Mouse (Mus musculus) stomach, embryonic 16.5 days (tissue): ENCODE data around the gene Ppp1r9b. TPM values are rescaled to one million over a fixed set of nuclear protein-coding genes. Genes with fewer than 3 reads are reported as not detected.

ENCODE experiments used
- ATAC-seq: fragments of 200-750 bp; cut with Nextera tagmentation; 2 replicates; pipeline ENCODE4 v1.8.0; 2017; ENCODE audit warnings: moderate number of reproducible peaks, moderate TSS enrichment; ENCODE audit not compliant: insufficient read depth, low FRiP score
- H3K27ac ChIP-seq: fragments of 300-500 bp; sonication (generic); 2 replicates; pipeline ENCODE4 v1.5.1; 2014; ENCODE audit warnings: low read length
- H3K27me3 ChIP-seq: fragments of 300-500 bp; sonication (generic); 2 replicates; pipeline ENCODE4 v1.6.1; 2014; ENCODE audit warnings: low read length, control low read depth, mixed read lengths; ENCODE audit not compliant: control insufficient read depth, insufficient read depth
- H3K36me3 ChIP-seq: fragments of 300-500 bp; sonication (generic); 2 replicates; pipeline ENCODE4 v1.6.1; 2014; ENCODE audit warnings: low read length; ENCODE audit not compliant: control insufficient read depth, insufficient read depth
- H3K4me1 ChIP-seq: fragments of 300-500 bp; sonication (generic); 2 replicates; pipeline ENCODE4 v1.6.1; 2014; ENCODE audit warnings: low read length, control low read depth, mixed read lengths; ENCODE audit not compliant: control insufficient read depth, insufficient read depth
- H3K4me2 ChIP-seq: fragments of 300-500 bp; sonication (generic); 2 replicates; pipeline ENCODE4 v1.6.1; 2014; ENCODE audit warnings: low read depth, low read length, mixed read lengths
- H3K4me3 ChIP-seq: fragments of 300-500 bp; sonication (generic); replicated peaks from 2 replicates; pipeline ENCODE4 v1.5.1; 2014; ENCODE audit warnings: mild to moderate bottlenecking, low read length
- H3K9ac ChIP-seq: fragments of 300-500 bp; sonication (generic); 2 replicates; pipeline ENCODE4 v1.6.1; 2014; ENCODE audit warnings: low read length
- H3K9me3 ChIP-seq: fragments of 300-500 bp; sonication (generic); replicated peaks from 2 replicates; pipeline ENCODE4 v1.6.1; 2016; ENCODE audit warnings: low read length, control low read depth; ENCODE audit not compliant: control insufficient read depth
- WGBS: fragments of 180-500 bp; shearing (Covaris S2); extraction: QIAGEN DNeasy Blood & Tissue Kit; methylation state at CpG from one replicate; pipeline ENCODE4 v1.1.7; 2014; 5-methylcytosine and 5-hydroxymethylcytosine counted together
- polyA plus RNA-seq: library from polyadenylated mRNA; unstranded; fragments of >200 nt; fragmentation: Nextera tagmentation; extraction: Ambion mirVana; gene quantifications from 2 replicates; pipeline ENCODE4 v1.2.1, GENCODE M21; 2015

The Ppp1r9b gene
- polyA plus RNA-seq, 1 experiment from 2014 or later, result 8.0 TPM

- H3K4me3 ChIP-seq, result no peak overlapping the region
- WGBS, result 72% methylated on average over 16 of the region's 16 CpGs
- H3K4me1 ChIP-seq, result peaks cover 41% of the 10 kb centered on the region
- H3K4me2 ChIP-seq, result no peak overlapping the region
- peaks cover 18% of the 10 kb centered on the region for H3K36me3 ChIP-seq
- no peak overlapping the region for H3K27ac ChIP-seq
- no peaks in the 10 kb centered on the region for H3K27me3 ChIP-seq
- H3K9me3 ChIP-seq, result no peaks in the 10 kb centered on the region
- ATAC-seq, result no peak
- no peak overlapping the region for H3K9ac ChIP-seq
These were observed 7.3 kb downstream of the Ppp1r9b start for GRCm38 (mm10) chr11:94998041-94998531.

DNA sequence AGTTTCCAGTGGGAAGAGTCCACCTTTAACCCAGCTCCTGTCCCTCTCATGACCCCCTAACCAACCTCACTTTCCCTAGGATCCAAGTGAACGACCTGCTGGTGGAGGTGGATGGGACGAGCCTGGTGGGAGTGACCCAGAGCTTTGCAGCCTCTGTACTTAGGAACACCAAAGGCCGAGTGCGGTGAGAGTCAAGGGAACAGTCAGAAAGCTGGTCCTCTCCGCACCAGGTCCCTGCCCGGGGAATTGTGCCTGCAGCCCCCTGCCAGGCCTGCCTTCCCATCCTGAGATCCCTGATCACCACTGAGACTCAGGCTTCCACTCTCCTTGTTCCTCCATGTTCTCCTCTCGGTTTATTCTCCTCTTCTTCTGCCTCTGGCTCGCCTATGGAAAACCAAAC lies 9.3 kb downstream of the Ppp1r9b start:
- Histone ChIP-seq H3K36me3 (peaks cover 22% of the 10 kb centered on the region), H3K4me3 (no peak overlapping the region), H3K27me3 (no peaks in the 10 kb centered on the region), H3K4me2 (no peak overlapping the region), H3K4me1 (peaks cover 21% of the 10 kb centered on the region), H3K9ac (0 out of 2 replicates have a peak overlapping the region, but pooled peaks have one; percentile 1), H3K9me3 (no peaks in the 10 kb centered on the region), H3K27ac (peak overlapping the region; percentile 4; the same call in 1 of the 2 replicates)
- WGBS, result 64% methylated on average over 8 of the region's 8 CpGs
- ATAC-seq, result no peak

DNA sequence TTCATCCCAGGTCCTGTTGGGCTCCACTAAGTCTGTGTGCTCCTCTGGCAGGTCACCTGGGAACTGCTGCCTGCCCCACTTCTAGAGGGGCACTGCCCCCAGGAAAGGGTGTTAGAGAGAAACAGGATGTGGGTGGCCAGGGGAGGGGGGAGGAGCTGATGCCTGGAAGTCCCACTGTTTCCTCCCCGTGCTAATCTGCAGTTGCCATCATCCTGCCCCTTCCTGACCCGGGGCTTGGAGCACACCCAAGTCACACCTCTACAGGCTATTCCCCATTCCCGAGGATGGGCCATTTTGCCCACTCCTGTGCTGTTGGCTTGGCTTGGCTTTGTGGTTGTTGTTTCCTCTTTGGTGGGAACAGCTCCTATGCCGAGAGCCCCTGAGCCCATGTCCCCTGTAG lies 9.7 kb downstream of the Ppp1r9b start:
- Histone ChIP-seq H3K27me3 (no peaks in the 10 kb centered on the region), H3K9me3 (no peaks in the 10 kb centered on the region), H3K9ac (0 out of 2 replicates have a peak overlapping the region, but pooled peaks have one; percentile 1), H3K36me3 (peaks cover 26% of the 10 kb centered on the region), H3K4me3 (no peak overlapping the region), H3K4me1 (peaks cover 17% of the 10 kb centered on the region), H3K27ac (peak overlapping the region; percentile 4), H3K4me2 (no peak overlapping the region)
- 31% methylated on average over 4 of the region's 4 CpGs for WGBS
- no peak for ATAC-seq

DNA sequence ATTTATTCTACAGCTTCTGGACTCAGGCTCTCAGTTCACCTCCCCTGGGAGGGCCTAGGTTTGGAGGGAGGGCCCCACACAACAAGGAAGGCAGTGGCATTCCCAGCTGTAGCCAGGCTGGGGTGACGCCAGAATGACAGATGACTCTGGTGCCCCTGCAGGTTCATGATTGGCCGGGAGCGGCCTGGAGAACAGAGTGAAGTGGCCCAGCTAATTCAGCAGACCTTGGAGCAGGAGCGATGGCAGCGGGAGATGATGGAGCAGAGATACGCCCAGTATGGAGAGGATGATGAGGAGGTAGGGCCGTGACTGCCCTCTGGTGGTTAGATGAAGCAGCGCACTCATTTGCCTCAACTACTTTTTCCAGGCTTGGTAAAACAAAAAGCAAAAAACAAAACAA lies 10.2 kb downstream of the Ppp1r9b start:
- H3K4me3 ChIP-seq, result no peak overlapping the region
- no peaks in the 10 kb centered on the region for H3K9me3 ChIP-seq
- peak; percentile 41; the same call in 1 of the 2 replicates for ATAC-seq
- peaks cover 13% of the 10 kb centered on the region for H3K4me1 ChIP-seq
- no peak overlapping the region for H3K4me2 ChIP-seq
- H3K27ac ChIP-seq, result peak overlapping the region; percentile 4
- no peaks in the 10 kb centered on the region for H3K27me3 ChIP-seq
- WGBS, result 2% methylated on average over 8 of the region's 8 CpGs
- peaks cover 29% of the 10 kb centered on the region for H3K36me3 ChIP-seq
- H3K9ac ChIP-seq, result 0 out of 2 replicates have a peak overlapping the region, but pooled peaks have one; percentile 1

- no peak overlapping the region for H3K9ac ChIP-seq
- peaks cover 13% of the 10 kb centered on the region for H3K4me1 ChIP-seq
- no peak overlapping the region for H3K27ac ChIP-seq
- H3K4me3 ChIP-seq, result no peak overlapping the region
- no peaks in the 10 kb centered on the region for H3K9me3 ChIP-seq
- peaks cover 29% of the 10 kb centered on the region for H3K36me3 ChIP-seq
- H3K4me2 ChIP-seq, result no peak overlapping the region
- no peak for ATAC-seq
- WGBS, result 89% methylated on average over 21 of the region's 21 CpGs
- H3K27me3 ChIP-seq, result no peaks in the 10 kb centered on the region
These were observed 10.9 kb downstream of the Ppp1r9b start for GRCm38 (mm10) chr11:95001584-95002347.

- Histone ChIP-seq H3K4me2 (no peak overlapping the region), H3K27ac (no peak overlapping the region), H3K36me3 (peaks cover 24% of the 10 kb centered on the region), H3K4me3 (no peak overlapping the region), H3K27me3 (no peaks in the 10 kb centered on the region), H3K4me1 (peaks cover 22% of the 10 kb centered on the region), H3K9me3 (no peaks in the 10 kb centered on the region), H3K9ac (no peak overlapping the region)
- 91% methylated on average over 8 of the region's 8 CpGs for WGBS
- no peak for ATAC-seq
These were observed 11.9 kb downstream of the Ppp1r9b start for GRCm38 (mm10) chr11:95002705-95003104.

DNA sequence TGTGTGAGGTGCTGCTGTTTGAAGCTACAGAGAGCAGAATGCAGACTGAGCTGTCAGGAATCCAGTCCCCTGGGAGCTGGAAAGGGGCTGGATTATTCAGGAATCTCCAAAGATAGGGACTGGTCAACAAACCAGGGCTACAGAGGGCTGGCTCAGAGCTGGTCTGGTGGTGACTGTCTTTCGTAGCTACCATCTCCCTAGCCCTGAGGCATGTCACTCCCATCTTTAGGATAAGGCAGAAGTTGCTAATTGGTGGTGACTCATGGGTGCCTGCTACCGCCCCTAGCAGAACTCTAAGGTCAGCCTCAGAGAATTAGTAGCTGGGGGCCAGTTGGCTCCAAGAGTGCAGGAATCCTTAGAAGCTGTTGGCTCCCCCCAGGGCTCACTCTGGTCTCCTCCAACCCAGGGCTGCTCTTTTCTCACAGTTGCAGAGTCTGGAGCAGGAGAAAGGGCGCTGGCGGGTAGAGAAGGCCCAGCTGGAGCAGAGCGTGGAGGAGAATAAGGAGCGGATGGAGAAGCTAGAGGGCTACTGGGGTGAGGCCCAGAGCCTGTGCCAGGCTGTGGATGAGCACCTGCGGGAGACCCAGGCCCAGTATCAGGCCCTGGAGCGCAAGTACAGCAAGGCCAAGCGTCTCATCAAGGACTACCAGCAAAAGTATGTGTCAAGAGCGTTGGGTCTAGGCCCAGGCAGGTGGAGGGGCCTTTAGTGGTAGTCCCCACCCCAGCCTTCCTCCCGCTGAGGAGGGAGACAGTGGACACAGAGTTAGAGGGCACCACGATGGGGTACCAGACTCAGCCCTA lies 13.5 kb downstream of the Ppp1r9b start:
- H3K9ac ChIP-seq, result no peak overlapping the region
- WGBS, result 77% methylated on average over 12 of the region's 12 CpGs
- no peaks in the 10 kb centered on the region for H3K27me3 ChIP-seq
- no peak overlapping the region for H3K4me3 ChIP-seq
- no peak overlapping the region for H3K27ac ChIP-seq
- no peak overlapping the region for H3K4me2 ChIP-seq
- H3K4me1 ChIP-seq, result peaks cover 32% of the 10 kb centered on the region
- ATAC-seq, result no peak
- peaks cover 24% of the 10 kb centered on the region for H3K36me3 ChIP-seq
- H3K9me3 ChIP-seq, result no peaks in the 10 kb centered on the region

GRCm38 (mm10) chr11:95004937-95005198 lies 14.0 kb downstream of the Ppp1r9b start:
- H3K4me2 ChIP-seq, result no peak overlapping the region
- H3K4me3 ChIP-seq, result no peak overlapping the region
- H3K9me3 ChIP-seq, result no peaks in the 10 kb centered on the region
- peaks cover 35% of the 10 kb centered on the region for H3K4me1 ChIP-seq
- peaks cover 24% of the 10 kb centered on the region for H3K36me3 ChIP-seq
- H3K27ac ChIP-seq, result no peak overlapping the region
- no peak for ATAC-seq
- H3K9ac ChIP-seq, result no peak overlapping the region
- 64% methylated on average over 6 of the region's 6 CpGs for WGBS
- H3K27me3 ChIP-seq, result no peaks in the 10 kb centered on the region

DNA sequence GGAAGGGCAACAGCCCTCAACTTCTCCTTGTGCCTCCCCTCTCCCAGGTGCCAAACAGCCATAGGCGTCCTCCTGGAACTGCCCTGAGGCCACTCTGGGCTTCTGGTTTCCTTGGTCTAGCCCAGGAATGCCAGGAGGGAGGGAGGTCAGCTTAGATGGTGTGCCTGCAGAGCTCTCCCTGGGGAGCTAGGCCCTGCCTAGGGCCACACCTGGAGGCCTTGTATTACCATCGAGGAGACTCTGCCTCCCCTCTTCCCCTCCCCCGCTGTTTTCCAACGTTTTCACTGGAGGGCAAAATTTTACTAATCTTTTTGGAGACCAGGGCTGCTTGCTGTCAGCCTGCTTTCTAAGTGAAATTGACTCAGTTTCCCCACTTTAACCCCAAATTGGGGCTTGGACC lies 15.2 kb downstream of the Ppp1r9b start:
- H3K36me3 ChIP-seq, result peaks cover 21% of the 10 kb centered on the region
- no peak; the same call in 1 of the 2 replicates for ATAC-seq
- H3K27me3 ChIP-seq, result no peaks in the 10 kb centered on the region
- H3K9me3 ChIP-seq, result no peaks in the 10 kb centered on the region
- WGBS, result 35% methylated on average over 4 of the region's 4 CpGs
- H3K9ac ChIP-seq, result peak overlapping the region; percentile 70; the same call in 1 of the 2 replicates
- H3K27ac ChIP-seq, result peak overlapping the region; percentile 88
- peaks cover 29% of the 10 kb centered on the region for H3K4me1 ChIP-seq
- H3K4me3 ChIP-seq, result peak overlapping the region; percentile 49; the same call in 1 of the 2 replicates
- peak overlapping the region; percentile 62 for H3K4me2 ChIP-seq
